Mouse (Mus musculus) testis, adult 2 months (tissue): Measurements from ENCODE around the gene Them7. TPM values are rescaled to one million over a fixed set of nuclear protein-coding genes. Genes with fewer than 3 reads are reported as not detected.

Experiments used
- H3K27ac ChIP-seq: fragments of 200-500 bp; 2 replicates; pipeline ENCODE4 v1.5.1; 2012; ENCODE audit warnings: low read depth, low read length; ENCODE audit not compliant: control insufficient read depth, insufficient read depth
- H3K27me3 ChIP-seq: fragments of 200-500 bp; 2 replicates; pipeline ENCODE4 v1.6.1; 2012; ENCODE audit warnings: mild to moderate bottlenecking, low read length, moderate library complexity; ENCODE audit not compliant: control insufficient read depth, insufficient read depth
- H3K36me3 ChIP-seq: fragments of 200-500 bp; 2 replicates; pipeline ENCODE4 v1.6.1; 2012; ENCODE audit warnings: mild to moderate bottlenecking, low read length; ENCODE audit not compliant: control insufficient read depth, insufficient read depth
- H3K4me1 ChIP-seq: fragments of 200-500 bp; 2 replicates; pipeline ENCODE4 v1.6.1; 2012; ENCODE audit warnings: low read length; ENCODE audit not compliant: control insufficient read depth, insufficient read depth
- H3K4me3 ChIP-seq: fragments of 200-500 bp; 2 replicates; pipeline ENCODE4 v1.5.1; 2012; ENCODE audit warnings: low read depth, mild to moderate bottlenecking, low read length, moderate library complexity, mixed read lengths; ENCODE audit not compliant: control insufficient read depth
- CTCF ChIP-seq: fragments of 200-500 bp; IDR thresholded peaks from 2 replicates; pipeline ENCODE4 v1.5.1; 2012; ENCODE audit warnings: low read depth, mild to moderate bottlenecking, inconsistent platforms, low read length, moderate library complexity; ENCODE audit not compliant: control insufficient read depth, insufficient read depth, insufficient replicate concordance
- POLR2A ChIP-seq: fragments of 200-500 bp; IDR thresholded peaks from 2 replicates; pipeline ENCODE4 v1.6.1; 2012; ENCODE audit warnings: low read depth, mild to moderate bottlenecking, inconsistent platforms, low read length, moderate library complexity; ENCODE audit not compliant: control insufficient read depth
- polyA plus RNA-seq: library from polyadenylated mRNA; depleted of rRNA; stranded (reverse); fragments of >200 nt; gene quantifications from 2 replicates; pipeline ENCODE4 v1.2.3, GENCODE M21; 2012

The Them7 gene
- polyA plus RNA-seq, 1 experiment, result 0.56 TPM

GRCm38 (mm10) chr2:105399085-105399891 lies 175.2 kb downstream of the Them7 start, which contains the start of gene Rcn1:
Gene Rcn1, minus strand, starts transcription at chr2:105399319.
- H3K4me3 ChIP-seq, result peak within 1 kb of the TSS; percentile 71
- no peak within 1 kb of the TSS; the same call in 1 of the 2 replicates for H3K27ac ChIP-seq
- H3K36me3 ChIP-seq, result no peaks in the 10 kb centered on the region
- peaks cover 8% of the 10 kb centered on the region for H3K4me1 ChIP-seq
- TF ChIP-seq CTCF (no peak), POLR2A (no peak)
- no peaks in the 10 kb centered on the region for H3K27me3 ChIP-seq

- Histone ChIP-seq H3K4me1 (peaks cover 8% of the 10 kb centered on the region), H3K27me3 (no peaks in the 10 kb centered on the region), H3K36me3 (no peaks in the 10 kb centered on the region), H3K4me3 (no peak overlapping the region), H3K27ac (no peak overlapping the region)
- TF ChIP-seq POLR2A (no peak), CTCF (no peak)
Measured at GRCm38 (mm10) chr2:105400558-105400957, 176.4 kb downstream of the Them7 start.

- peaks cover 8% of the 10 kb centered on the region for H3K4me1 ChIP-seq
- TF ChIP-seq POLR2A (no peak), CTCF (no peak)
Measured at GRCm38 (mm10) chr2:105402180-105402579, 178.1 kb downstream of the Them7 start.

GRCm38 (mm10) chr2:105408511-105408910 lies 184.4 kb downstream of the Them7 start:
- TF ChIP-seq CTCF (no peak), POLR2A (no peak)
- H3K36me3 ChIP-seq, result no peaks in the 10 kb centered on the region
- H3K4me1 ChIP-seq, result no peaks in the 10 kb centered on the region
- H3K27me3 ChIP-seq, result no peaks in the 10 kb centered on the region
- H3K4me3 ChIP-seq, result no peak overlapping the region
- H3K27ac ChIP-seq, result no peak overlapping the region

More at GRCm38 (mm10) chr2:105402180-105402579, 178.1 kb downstream of the Them7 start:
- Histone ChIP-seq H3K27me3 (no peaks in the 10 kb centered on the region), H3K4me3 (no peak overlapping the region), H3K27ac (no peak overlapping the region), H3K36me3 (no peaks in the 10 kb centered on the region)

GRCm38 (mm10) chr2:105409253-105409652 lies 185.1 kb downstream of the Them7 start:
- TF ChIP-seq POLR2A (no peak), CTCF (no peak)
- Histone ChIP-seq H3K4me1 (no peaks in the 10 kb centered on the region), H3K27ac (no peak overlapping the region), H3K27me3 (no peaks in the 10 kb centered on the region), H3K4me3 (no peak overlapping the region), H3K36me3 (no peaks in the 10 kb centered on the region)

- no peak overlapping the region for H3K27ac ChIP-seq
Measured at GRCm38 (mm10) chr2:105414309-105414708, 190.2 kb downstream of the Them7 start.

GRCm38 (mm10) chr2:105416046-105416659 lies 192.0 kb downstream of the Them7 start:
- no peak overlapping the region for H3K27ac ChIP-seq
- no peaks in the 10 kb centered on the region for H3K36me3 ChIP-seq
- no peak for TF ChIP-seq POLR2A
- no peak for TF ChIP-seq CTCF
- no peak overlapping the region for H3K4me3 ChIP-seq
- no peaks in the 10 kb centered on the region for H3K27me3 ChIP-seq
- H3K4me1 ChIP-seq, result no peaks in the 10 kb centered on the region

More at GRCm38 (mm10) chr2:105414309-105414708, 190.2 kb downstream of the Them7 start:
- Histone ChIP-seq H3K4me3 (no peak overlapping the region), H3K4me1 (no peaks in the 10 kb centered on the region), H3K27me3 (no peaks in the 10 kb centered on the region), H3K36me3 (no peaks in the 10 kb centered on the region)
- TF ChIP-seq POLR2A (no peak), CTCF (no peak)
